Mouse (Mus musculus) heart, embryonic 10.5 days (tissue): Measurements from ENCODE around the gene Glt6d1. TPM values are rescaled to one million over a fixed set of nuclear protein-coding genes. Genes with fewer than 3 reads are reported as not detected.
"Not testable (repeated sequence)": the region's sequence is repeated elsewhere in the genome, so short reads cannot be mapped to it uniquely, and the experiment has no call there.

ENCODE experiments used
- DNase-seq: peaks from one replicate; pipeline ENCODE4 v3.0.0-alpha.2; 2017; ENCODE audit warnings: low spot score
- H3K27ac ChIP-seq: fragments of 300-500 bp; sonication (generic); 2 replicates; pipeline ENCODE4 v1.5.1; 2016; ENCODE audit warnings: mild to moderate bottlenecking
- H3K27me3 ChIP-seq: fragments of 300-500 bp; sonication (generic); 2 replicates; pipeline ENCODE4 v1.6.1; 2016; ENCODE audit warnings: mild to moderate bottlenecking; ENCODE audit not compliant: poor library complexity, insufficient read depth, severe bottlenecking
- H3K36me3 ChIP-seq: fragments of 300-500 bp; sonication (generic); 2 replicates; pipeline ENCODE4 v1.6.1; 2016; ENCODE audit warnings: mild to moderate bottlenecking, moderate library complexity
- H3K4me1 ChIP-seq: fragments of 300-500 bp; sonication (generic); 2 replicates; pipeline ENCODE4 v1.6.1; 2016; ENCODE audit warnings: mild to moderate bottlenecking
- H3K4me3 ChIP-seq: fragments of 300-500 bp; sonication (generic); 2 replicates; pipeline ENCODE4 v1.5.1; 2016; ENCODE audit warnings: mild to moderate bottlenecking, moderate library complexity
- H3K9me3 ChIP-seq: fragments of 300-500 bp; sonication (generic); 2 replicates; pipeline ENCODE4 v1.6.1; 2016; ENCODE audit warnings: mild to moderate bottlenecking, moderate library complexity
- WGBS: fragments of 180-500 bp; shearing (Covaris S2); methylation state at CpG from one replicate; pipeline ENCODE4 v1.1.7; 2016; 5-methylcytosine and 5-hydroxymethylcytosine counted together
- polyA plus RNA-seq: library from polyadenylated mRNA; unstranded; fragments of >200 nt; fragmentation: Nextera tagmentation; extraction: Ambion mirVana; gene quantifications from 2 replicates; pipeline ENCODE4 v1.2.1, GENCODE M21; 2016

The Glt6d1 gene
- polyA plus RNA-seq = not detected in 2 replicates

DNA sequence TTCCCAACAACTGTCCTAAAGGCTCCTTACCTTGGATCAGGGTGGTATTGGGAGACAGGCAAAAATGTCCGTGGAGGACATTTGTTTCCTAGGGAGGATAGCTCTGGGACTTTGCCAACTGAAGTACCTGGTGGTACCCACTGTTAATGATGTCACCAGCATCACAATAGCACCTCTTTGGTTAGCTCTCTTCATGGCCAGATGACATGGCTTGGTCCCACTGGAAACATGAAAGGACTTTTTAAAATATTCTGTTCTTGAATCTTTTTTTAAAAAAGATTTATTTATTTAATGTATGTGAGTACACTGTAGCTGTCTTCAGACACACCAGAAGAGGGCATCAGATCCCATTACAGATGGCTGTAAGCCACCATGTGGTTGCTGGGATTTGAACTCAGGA lies at the start of gene Glt6d1:
TSS of gene Glt6d1 (minus strand) at position 101 of the 400 bp plus-strand sequence.
- not testable (repeated sequence) for H3K27ac ChIP-seq, H3K27me3 ChIP-seq, H3K4me3 ChIP-seq, H3K4me1 ChIP-seq, H3K36me3 ChIP-seq, DNase-seq, H3K9me3 ChIP-seq
- WGBS = 73% methylated on average over 1 of the region's 1 CpGs

DNA sequence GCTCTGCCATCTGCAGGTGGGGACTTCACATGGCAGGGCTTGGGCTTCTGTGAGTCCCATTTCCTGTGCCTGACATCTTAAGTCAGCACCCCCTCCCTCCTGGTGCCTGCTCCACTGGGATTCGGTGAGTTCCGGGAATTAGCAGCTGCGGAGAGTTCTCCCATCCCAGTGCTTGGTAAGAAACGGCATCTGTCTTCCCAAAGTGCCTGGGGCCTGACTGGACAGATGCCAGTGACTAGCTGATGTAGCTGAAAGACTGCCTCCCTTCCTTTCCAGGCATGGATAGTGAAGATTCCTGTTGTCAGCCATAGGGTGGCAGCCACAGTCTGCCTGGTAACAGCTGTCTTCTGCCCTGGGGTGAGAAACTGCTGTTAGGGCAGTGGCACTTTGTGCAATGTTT lies 49.8 kb upstream of the Glt6d1 start:
- peaks cover 72% of the 10 kb centered on the region for H3K27me3 ChIP-seq
- no peak overlapping the region for H3K27ac ChIP-seq
- no peak overlapping the region for H3K4me3 ChIP-seq

DNA sequence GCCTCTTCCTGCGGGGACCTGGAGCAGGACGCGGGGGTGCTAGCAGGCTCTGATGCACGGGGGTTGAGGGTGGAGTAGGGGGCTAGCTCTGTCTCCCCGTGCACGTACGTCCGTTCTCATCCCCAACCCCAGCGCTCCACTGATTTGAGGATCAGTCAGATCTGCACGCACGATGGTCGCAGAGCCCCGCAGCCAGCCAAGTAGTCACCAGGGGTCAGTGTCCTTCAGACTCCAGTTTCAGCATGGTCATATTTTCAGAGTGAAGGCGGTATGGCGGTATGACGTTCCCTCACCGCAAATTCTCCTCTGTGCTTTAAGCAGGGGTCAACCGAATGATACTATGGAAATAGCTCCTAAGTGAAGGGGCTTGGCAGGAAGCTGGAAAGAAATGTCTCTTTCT lies 48.6 kb upstream of the Glt6d1 start:
- no peaks in the 10 kb centered on the region for H3K36me3 ChIP-seq
- H3K27ac ChIP-seq = no peak overlapping the region
- peaks cover 72% of the 10 kb centered on the region for H3K27me3 ChIP-seq
- no peaks in the 10 kb centered on the region for H3K9me3 ChIP-seq
- 11% methylated on average over 18 of the region's 18 CpGs for WGBS
- H3K4me1 ChIP-seq = peaks cover 17% of the 10 kb centered on the region
- DNase-seq = no peak
- peak overlapping the region; percentile 65 for H3K4me3 ChIP-seq

More for the DNA sequence above, 49.8 kb upstream of the Glt6d1 start:
- Histone ChIP-seq H3K4me1 (peaks cover 17% of the 10 kb centered on the region), H3K36me3 (no peaks in the 10 kb centered on the region), H3K9me3 (no peaks in the 10 kb centered on the region)
- no peak for DNase-seq
- 16% methylated on average over 4 of the region's 4 CpGs for WGBS

DNA sequence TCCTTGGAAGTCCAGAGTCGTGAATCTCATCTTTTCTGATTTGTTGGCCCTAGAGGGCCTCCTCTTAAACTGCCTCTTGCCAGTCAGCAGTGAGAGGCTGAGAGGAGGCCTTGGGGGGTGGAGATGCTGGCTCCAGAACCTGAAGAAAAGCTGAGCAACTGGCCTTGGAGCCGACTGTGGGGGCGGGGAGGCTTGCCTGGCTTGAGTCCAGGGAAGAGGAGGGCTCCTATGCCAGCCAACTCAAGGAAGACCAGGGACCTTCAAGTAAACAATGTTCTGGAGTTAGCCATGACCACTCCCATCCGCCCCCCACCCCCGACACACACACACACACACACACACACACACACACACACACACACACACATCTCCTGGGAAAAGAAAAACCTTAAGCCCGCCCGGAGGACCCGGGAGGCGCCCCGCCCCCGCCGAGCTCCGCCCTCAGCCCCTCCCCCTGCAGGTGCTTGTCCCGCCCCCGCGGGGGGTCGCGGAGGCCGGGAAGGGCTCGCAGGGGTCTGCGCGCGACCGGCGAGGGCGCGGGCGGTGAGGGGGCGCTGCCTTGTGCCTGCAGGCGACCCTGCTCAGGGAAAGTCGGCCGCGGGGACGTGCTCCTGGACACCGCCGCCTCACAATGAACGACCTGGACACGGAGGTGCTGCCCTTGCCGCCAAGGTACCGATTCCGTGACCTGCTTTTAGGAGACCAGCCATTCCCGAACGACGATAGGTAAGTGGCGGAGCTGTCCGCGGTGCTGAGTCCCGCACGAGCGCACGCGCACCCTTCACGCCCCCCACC lies 47.9 kb upstream of the Glt6d1 start, which contains the start of gene Kcnt1:
TSS of gene Kcnt1 (plus strand) at position 398 of the 795 bp plus-strand sequence.
- H3K27ac ChIP-seq = no peak within 1 kb of the TSS
- under 1% methylated on average over 53 of the region's 53 CpGs for WGBS
- H3K4me1 ChIP-seq = peaks cover 17% of the 10 kb centered on the region
- no peaks in the 10 kb centered on the region for H3K36me3 ChIP-seq
- peaks cover 69% of the 10 kb centered on the region for H3K27me3 ChIP-seq
- DNase-seq = no peak
- peak within 1 kb of the TSS; percentile 65 for H3K4me3 ChIP-seq
- H3K9me3 ChIP-seq = no peaks in the 10 kb centered on the region

DNA sequence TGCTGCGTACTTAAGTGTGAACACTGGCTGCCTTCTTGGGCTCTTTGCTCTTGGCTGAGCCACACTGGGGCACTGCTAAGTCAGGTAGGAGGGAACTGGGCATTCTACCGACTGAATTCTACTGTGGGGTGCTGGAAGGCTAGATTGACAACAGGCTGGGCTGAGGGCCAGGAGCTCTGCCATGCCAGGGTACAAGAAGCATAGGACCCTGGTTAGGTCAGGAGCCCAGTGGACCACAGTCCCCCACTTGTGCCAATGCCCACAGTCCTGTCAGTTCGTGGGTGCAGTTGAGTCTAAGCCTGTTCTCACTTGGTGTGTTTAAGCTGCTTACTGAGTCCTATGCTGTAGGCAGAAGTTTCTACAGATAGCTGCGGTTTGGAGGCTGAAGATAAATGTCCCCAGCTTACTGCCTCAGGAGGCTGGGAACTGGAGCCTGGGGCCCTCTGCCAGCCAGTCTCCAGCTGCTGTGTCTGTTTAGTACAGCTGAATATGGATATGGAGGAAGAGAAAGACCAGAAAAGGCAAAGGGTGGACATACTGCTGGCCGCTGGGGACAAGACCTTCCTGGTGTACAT lies 47.1 kb upstream of the Glt6d1 start:
- 67% methylated on average over 5 of the region's 5 CpGs for WGBS
- Histone ChIP-seq H3K9me3 (no peaks in the 10 kb centered on the region), H3K27me3 (peaks cover 62% of the 10 kb centered on the region), H3K4me3 (no peak overlapping the region), H3K36me3 (no peaks in the 10 kb centered on the region), H3K4me1 (peaks cover 17% of the 10 kb centered on the region), H3K27ac (no peak overlapping the region)
- no peak for DNase-seq

DNA sequence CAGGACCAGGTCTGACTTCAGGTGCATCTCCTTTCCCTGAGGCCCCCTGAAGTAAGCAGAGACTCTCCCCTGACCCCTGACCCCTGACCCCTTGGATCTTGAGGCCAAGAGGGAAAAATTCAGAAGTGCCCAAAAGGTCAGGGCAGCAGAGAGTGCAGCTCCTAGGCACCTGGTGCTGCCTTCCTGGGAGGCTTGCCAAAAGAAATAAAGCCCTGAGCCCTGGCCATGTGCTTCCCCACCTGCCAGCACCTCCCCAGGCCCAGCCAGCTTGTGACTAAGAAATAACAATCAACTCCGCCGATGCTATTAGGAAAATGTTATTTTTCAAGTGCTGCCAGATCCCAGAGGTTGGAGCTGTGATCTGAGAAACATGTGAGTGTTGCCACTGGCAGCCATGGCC lies 46.4 kb upstream of the Glt6d1 start:
- Histone ChIP-seq H3K27ac (no peak overlapping the region), H3K4me1 (peaks cover 17% of the 10 kb centered on the region), H3K36me3 (no peaks in the 10 kb centered on the region), H3K27me3 (peaks cover 54% of the 10 kb centered on the region), H3K9me3 (no peaks in the 10 kb centered on the region), H3K4me3 (no peak overlapping the region)
- WGBS = 66% methylated on average over 2 of the region's 2 CpGs
- no peak for DNase-seq

DNA sequence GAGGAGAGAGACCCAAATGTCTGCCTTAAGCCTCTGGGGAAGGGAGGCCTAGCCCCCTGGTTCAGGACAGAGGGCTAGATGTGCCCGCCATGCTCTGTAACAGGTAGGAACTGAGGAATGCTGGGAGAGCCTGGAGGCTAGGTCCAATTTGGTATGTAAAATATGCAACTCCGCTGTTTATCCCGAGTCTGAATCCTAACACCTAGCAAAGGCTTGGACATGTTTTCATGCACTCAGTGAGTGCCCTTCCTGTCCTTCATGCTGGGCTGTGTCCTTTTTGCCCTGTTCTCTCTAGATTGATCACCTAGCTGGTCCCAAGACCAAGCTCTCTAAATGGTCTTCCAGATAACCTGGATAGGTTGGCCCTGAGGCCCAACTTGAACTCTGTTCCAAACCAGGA lies 44.2 kb upstream of the Glt6d1 start:
- no peak overlapping the region for H3K4me3 ChIP-seq
- DNase-seq = no peak
- H3K27me3 ChIP-seq = peaks cover 33% of the 10 kb centered on the region
- no peaks in the 10 kb centered on the region for H3K9me3 ChIP-seq
- WGBS = 74% methylated on average over 3 of the region's 3 CpGs
- peaks cover 17% of the 10 kb centered on the region for H3K4me1 ChIP-seq
- no peaks in the 10 kb centered on the region for H3K36me3 ChIP-seq
- no peak overlapping the region for H3K27ac ChIP-seq

DNA sequence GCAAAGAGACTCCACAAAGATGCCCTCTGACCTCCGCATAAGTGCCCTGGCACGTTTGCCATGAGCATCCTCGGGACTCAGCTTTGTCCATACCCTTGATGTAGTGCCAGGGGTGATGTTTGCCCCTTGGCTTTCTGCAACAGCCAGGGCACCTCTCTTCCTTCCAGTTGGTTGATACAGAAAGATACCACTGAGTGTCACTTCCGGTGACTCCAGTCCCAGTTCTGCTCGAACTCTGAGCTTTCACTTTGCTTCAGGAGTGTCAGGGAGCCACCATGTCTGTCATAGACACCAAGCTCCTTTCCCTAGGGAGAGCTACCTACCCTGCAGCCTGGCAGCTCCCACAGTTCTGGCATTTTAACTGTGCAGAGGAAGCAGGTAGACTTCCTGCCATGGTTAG lies 38.4 kb upstream of the Glt6d1 start:
- H3K9me3 ChIP-seq = no peaks in the 10 kb centered on the region
- peaks cover 5% of the 10 kb centered on the region; the same call in 1 of the 2 replicates for H3K27me3 ChIP-seq
- no peaks in the 10 kb centered on the region for H3K4me1 ChIP-seq
- no peak overlapping the region for H3K27ac ChIP-seq
- no peak for DNase-seq
- WGBS = 74% methylated on average over 5 of the region's 5 CpGs
- H3K36me3 ChIP-seq = no peaks in the 10 kb centered on the region
- H3K4me3 ChIP-seq = no peak overlapping the region

DNA sequence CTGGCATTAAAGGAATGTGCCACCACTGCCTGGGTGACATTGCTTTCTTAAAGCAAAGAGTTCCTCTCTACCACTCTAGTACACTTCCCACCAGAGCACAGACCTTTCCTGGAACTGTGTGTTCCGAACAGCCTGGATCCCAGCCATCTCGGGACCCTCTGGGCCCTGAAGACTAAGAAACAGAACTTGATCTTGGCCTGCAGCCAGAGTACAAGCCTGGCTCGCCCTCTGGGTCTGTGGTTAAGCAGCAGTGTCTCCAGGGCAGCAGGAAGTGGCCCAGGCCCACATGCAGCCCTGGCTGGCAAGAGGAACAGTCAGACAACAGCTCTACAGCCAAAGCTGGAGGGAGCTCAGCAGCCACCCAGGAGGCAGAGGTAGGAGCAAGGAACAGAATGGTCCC lies 37.0 kb upstream of the Glt6d1 start:
- H3K36me3 ChIP-seq = no peaks in the 10 kb centered on the region
- no peaks in the 10 kb centered on the region for H3K9me3 ChIP-seq
- no peak overlapping the region for H3K27ac ChIP-seq
- no peak overlapping the region for H3K4me3 ChIP-seq
- DNase-seq = no peak
- 45% methylated on average over 3 of the region's 3 CpGs for WGBS
- peaks cover 5% of the 10 kb centered on the region; the same call in 1 of the 2 replicates for H3K27me3 ChIP-seq
- no peaks in the 10 kb centered on the region for H3K4me1 ChIP-seq

DNA sequence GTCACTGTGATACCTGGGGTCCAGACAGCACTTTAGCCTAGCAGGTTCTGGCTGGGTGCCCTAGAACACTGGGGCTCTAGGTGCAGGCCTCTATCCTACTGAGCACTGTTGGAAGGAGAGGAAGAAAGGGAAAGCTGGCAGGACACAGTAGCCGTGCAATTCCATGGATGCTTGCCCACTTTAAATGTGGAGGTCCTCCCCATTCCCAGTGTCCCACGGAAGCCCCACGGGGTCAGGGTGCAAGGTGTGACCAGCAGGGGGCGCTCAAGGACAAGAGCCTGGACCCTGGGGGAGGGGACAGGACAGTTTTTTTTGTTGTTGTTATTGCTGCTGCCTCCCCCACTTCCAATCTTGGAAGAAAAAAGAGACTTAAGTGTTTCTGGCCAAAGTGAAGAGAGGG lies 34.7 kb upstream of the Glt6d1 start:
- Histone ChIP-seq H3K4me1 (no peaks in the 10 kb centered on the region), H3K27ac (no peak overlapping the region), H3K9me3 (no peaks in the 10 kb centered on the region), H3K4me3 (no peak overlapping the region), H3K36me3 (no peaks in the 10 kb centered on the region), H3K27me3 (peaks cover 9% of the 10 kb centered on the region; the same call in 1 of the 2 replicates)
- DNase-seq = no peak
- whole genome bisulfite sequencing = 17% methylated on average over 4 of the region's 4 CpGs

DNA sequence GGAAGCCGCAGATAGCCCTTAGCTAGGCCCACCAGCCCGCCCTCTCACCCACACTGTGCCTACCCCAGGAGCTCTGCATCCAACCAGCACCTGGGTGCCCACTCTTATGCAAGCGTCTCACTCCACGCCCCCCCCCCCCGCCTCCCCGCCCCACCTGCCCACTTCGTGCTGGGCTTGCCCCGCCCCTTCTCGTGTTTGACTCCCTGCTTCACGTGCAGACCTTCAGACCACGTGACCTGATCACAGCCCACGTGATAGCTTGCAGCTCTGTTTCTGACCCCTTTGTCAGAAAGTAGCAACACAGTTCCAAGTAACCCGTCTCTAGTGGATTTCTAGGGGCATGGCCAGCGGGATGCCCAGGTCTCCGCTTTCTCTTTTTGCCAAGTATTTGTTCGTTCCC lies 31.6 kb upstream of the Glt6d1 start, which contains the start of gene Sohlh1:
TSS of gene Sohlh1 (minus strand) at position 23 of the 400 bp plus-strand sequence.
- H3K4me3 ChIP-seq = no peak within 1 kb of the TSS
- WGBS = 78% methylated on average over 16 of the region's 16 CpGs

DNA sequence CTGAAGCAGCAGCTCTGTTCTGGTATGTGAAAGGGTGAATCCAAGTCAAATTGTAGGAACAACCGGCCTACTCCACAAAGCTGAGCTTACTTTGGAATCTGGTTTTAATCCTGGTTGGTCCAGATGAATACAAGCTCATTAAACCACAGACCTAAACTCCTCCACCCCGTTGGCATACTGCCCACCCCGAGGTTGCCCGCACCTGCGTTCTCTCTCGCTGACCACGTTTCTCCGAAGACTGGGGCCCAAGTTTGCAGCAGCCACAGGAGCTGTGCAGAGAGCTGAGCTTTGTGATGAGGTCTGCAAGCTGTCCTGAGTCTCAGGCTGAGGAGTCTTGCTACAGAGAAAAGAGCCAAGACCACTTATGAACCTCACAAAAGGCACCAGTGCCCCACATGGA lies 30.9 kb upstream of the Glt6d1 start:
- no peak for DNase-seq

More for the DNA sequence above, 31.6 kb upstream of the Glt6d1 start, which contains the start of gene Sohlh1:
- peaks cover 16% of the 10 kb centered on the region; the same call in 1 of the 2 replicates for H3K27me3 ChIP-seq
- no peak for DNase-seq
- no peak within 1 kb of the TSS for H3K27ac ChIP-seq
- H3K36me3 ChIP-seq = no peaks in the 10 kb centered on the region
- H3K4me1 ChIP-seq = no peaks in the 10 kb centered on the region
- H3K9me3 ChIP-seq = no peaks in the 10 kb centered on the region

DNA sequence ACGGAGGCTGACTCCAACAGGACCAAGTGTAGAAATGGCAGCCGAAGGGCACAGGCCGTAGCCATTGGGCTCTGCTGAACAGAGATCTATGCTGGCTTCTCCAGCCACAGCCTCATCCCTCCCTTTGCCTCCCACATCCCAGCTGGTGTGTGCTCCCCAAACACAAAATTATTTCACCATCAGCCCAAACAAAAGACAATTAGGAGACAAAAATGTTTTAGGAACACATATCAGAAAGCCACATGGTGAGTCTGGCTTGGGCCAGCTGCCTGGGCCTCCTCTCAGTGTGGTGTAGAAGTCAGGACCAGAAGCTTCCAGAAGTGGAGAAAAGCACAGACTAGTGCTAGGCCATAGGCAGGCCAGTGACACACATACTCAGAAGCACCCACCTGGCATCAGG lies 28.4 kb upstream of the Glt6d1 start:
- Histone ChIP-seq H3K4me3 (no peak overlapping the region), H3K4me1 (no peaks in the 10 kb centered on the region), H3K27me3 (peaks cover 24% of the 10 kb centered on the region; the same call in 1 of the 2 replicates), H3K27ac (no peak overlapping the region), H3K9me3 (no peaks in the 10 kb centered on the region), H3K36me3 (no peaks in the 10 kb centered on the region)
- DNase-seq = no peak
- WGBS = 81% methylated on average over 3 of the region's 3 CpGs

More for the DNA sequence above, 30.9 kb upstream of the Glt6d1 start:
- Histone ChIP-seq H3K4me3 (no peak overlapping the region), H3K4me1 (no peaks in the 10 kb centered on the region), H3K9me3 (no peaks in the 10 kb centered on the region), H3K27me3 (peaks cover 16% of the 10 kb centered on the region; the same call in 1 of the 2 replicates), H3K27ac (no peak overlapping the region), H3K36me3 (no peaks in the 10 kb centered on the region)
- 85% methylated on average over 8 of the region's 8 CpGs for WGBS
